Mouse (Mus musculus) stomach, postnatal 0 days (tissue): ENCODE measurements around the gene Rab14. TPM values are rescaled to one million over a fixed set of nuclear protein-coding genes. Genes with fewer than 3 reads are reported as not detected.

Experiments used
- ATAC-seq: fragments of 200-750 bp; cut with Nextera tagmentation; 2 replicates; pipeline ENCODE4 v1.8.0; 2017; ENCODE audit not compliant: low FRiP score, low TSS enrichment
- DNase-seq: peaks from one replicate; pipeline ENCODE4 v3.0.0-alpha.2; 2016; ENCODE audit warnings: low spot score
- H3K27ac ChIP-seq: fragments of 300-500 bp; sonication (generic); replicated peaks from 2 replicates; pipeline ENCODE4 v1.5.1; 2014; ENCODE audit warnings: mild to moderate bottlenecking, control low read depth
- H3K27me3 ChIP-seq: fragments of 300-500 bp; sonication (generic); 2 replicates; pipeline ENCODE4 v1.6.1; 2014; ENCODE audit warnings: low read length; ENCODE audit not compliant: control insufficient read depth, insufficient read depth
- H3K36me3 ChIP-seq: fragments of 300-500 bp; sonication (generic); 2 replicates; pipeline ENCODE4 v1.6.1; 2014; ENCODE audit warnings: low read length, mixed read lengths; ENCODE audit not compliant: control insufficient read depth, insufficient read depth
- H3K4me1 ChIP-seq: fragments of 300-500 bp; sonication (generic); replicated peaks from 2 replicates; pipeline ENCODE4 v1.6.1; 2014; ENCODE audit warnings: antibody characterized with exemption; ENCODE audit not compliant: control insufficient read depth, insufficient read depth
- H3K4me2 ChIP-seq: fragments of 300-500 bp; sonication (generic); replicated peaks from 2 replicates; pipeline ENCODE4 v1.6.1; 2014; ENCODE audit warnings: low read depth, mild to moderate bottlenecking, control low read depth, moderate library complexity
- H3K4me3 ChIP-seq: fragments of 300-500 bp; sonication (generic); 2 replicates; pipeline ENCODE4 v1.5.1; 2014; ENCODE audit warnings: low read depth, low read length, control low read depth
- H3K9ac ChIP-seq: fragments of 300-500 bp; sonication (generic); 2 replicates; pipeline ENCODE4 v1.6.1; 2014; ENCODE audit warnings: mild to moderate bottlenecking, low read length, control low read depth, mixed read lengths
- H3K9me3 ChIP-seq: fragments of 300-500 bp; sonication (generic); 2 replicates; pipeline ENCODE4 v1.6.1; 2016; ENCODE audit warnings: low read length; ENCODE audit not compliant: control insufficient read depth
- CTCF ChIP-seq: IDR thresholded peaks from 2 replicates; pipeline ENCODE4 v1.5.1; 2016; ENCODE audit warnings: antibody characterized with exemption, low read depth, mild to moderate bottlenecking, moderate library complexity
- EP300 ChIP-seq: optimal IDR thresholded peaks from 2 replicates; pipeline ENCODE3; 2016; ENCODE audit warnings: antibody characterized with exemption
- WGBS: fragments of 180-500 bp; shearing (Covaris S2); extraction: QIAGEN DNeasy Blood & Tissue Kit; methylation state at CpG from one replicate; pipeline ENCODE4 v1.1.7; 2014; 5-methylcytosine and 5-hydroxymethylcytosine counted together
- polyA plus RNA-seq: library from polyadenylated mRNA; unstranded; fragments of >200 nt; fragmentation: Nextera tagmentation; extraction: Ambion mirVana; gene quantifications from 2 replicates; pipeline ENCODE4 v1.2.1, GENCODE M21; 2015

Gene Rab14
- polyA plus RNA-seq, 1 experiment from 2014 or later: 350 TPM

DNA sequence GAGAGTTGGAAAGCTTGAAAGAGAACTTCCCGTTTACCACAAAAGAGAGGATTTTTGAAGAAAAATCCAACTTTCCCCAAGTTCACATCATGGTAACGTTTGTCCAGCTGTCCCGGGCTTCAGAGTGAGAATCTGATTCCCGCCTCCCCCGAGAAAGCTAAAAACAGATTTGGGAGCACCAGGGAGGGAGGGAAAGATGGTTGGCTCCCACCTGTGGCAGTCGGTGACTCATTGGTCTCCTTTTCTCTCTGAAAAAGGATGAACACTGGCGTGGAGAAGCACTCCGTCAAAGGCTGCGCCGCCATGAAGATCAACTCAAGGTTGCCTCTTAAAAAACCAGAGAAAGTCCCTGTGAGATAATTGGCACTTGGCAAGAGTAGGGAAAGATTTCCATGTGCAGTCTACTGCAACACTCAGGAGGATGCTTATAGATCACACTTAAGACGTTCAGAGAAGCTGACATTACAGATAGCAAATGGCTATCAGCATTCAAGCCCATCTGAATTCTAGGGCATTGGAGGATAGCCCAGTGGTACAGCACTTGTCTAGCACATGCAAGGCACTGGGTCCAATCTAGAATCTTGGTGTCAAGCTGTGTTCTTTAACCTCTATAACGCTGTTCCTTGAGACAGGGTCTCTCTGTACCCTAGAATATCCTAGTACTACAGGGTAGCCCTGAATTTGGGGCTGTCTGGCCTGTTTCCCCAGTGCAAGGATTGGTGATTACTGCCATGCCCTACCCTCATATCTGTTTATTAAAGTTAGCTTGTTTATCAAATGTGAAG, 25.4 kb downstream of the Rab14 start:
- Histone ChIP-seq H3K27ac (no peak overlapping the region), H3K4me1 (no peaks in the 10 kb centered on the region), H3K27me3 (no peaks in the 10 kb centered on the region), H3K4me3 (no peak overlapping the region), H3K36me3 (peaks cover 38% of the 10 kb centered on the region), H3K9ac (no peak overlapping the region), H3K9me3 (no peaks in the 10 kb centered on the region), H3K4me2 (no peak overlapping the region)
- DNase-seq (no peak), ATAC-seq (no peak)
- 88% methylated on average over 12 of the region's 12 CpGs for WGBS
- no peak for TF ChIP-seq EP300
- TF ChIP-seq CTCF: no peak

DNA sequence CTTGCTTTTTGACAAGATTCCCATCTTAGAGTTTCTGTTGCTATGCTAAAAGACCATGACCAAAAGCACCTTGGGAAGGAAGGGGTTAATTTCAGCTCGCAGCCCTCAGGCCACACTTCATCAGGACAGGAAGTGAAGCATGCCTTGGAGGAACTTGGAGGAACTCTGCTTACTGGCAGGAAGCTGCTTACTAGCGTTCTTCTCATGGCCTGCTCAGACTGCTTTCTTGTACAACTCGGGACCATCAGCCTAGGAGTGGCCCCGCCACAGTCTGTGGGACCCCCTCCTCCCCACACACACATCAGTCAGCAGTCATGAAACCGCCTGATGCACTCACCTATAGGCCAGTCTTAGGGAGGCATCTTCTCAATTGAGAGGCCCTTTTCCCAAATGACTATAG, 26.8 kb downstream of the Rab14 start:
- ATAC-seq: no peak
- TF ChIP-seq EP300 (no peak), CTCF (no peak)
- no peaks in the 10 kb centered on the region for H3K4me1 ChIP-seq
- DNase-seq: no peak
- H3K4me2 ChIP-seq: no peak overlapping the region
- peak overlapping the region; percentile 61; the same call in 1 of the 2 replicates for H3K27ac ChIP-seq
- H3K36me3 ChIP-seq: peaks cover 38% of the 10 kb centered on the region
- H3K27me3 ChIP-seq: no peaks in the 10 kb centered on the region
- 38% methylated on average over 5 of the region's 5 CpGs for WGBS
- no peak overlapping the region for H3K4me3 ChIP-seq
- H3K9ac ChIP-seq: no peak overlapping the region
- no peaks in the 10 kb centered on the region for H3K9me3 ChIP-seq

DNA sequence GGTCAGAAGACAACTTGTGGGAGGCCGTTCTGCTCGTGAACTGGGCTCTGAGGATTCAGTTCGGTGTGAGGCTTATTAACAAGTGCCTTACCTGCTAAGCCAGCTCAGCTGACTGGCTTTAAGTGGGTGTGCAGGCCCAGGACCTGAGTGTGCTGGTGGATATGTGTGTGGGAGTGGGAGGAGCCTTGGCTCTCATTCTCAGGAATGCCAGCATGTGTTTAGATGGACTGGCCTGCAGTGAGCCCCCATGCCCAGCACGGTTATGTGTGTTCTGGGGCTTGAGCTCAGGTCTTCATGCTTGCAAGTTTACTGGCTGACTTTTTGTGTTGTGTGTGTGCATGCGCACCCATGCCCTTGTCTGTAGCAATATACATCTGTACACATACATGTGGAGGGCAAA, 27.3 kb downstream of the Rab14 start:
- H3K36me3 ChIP-seq: peaks cover 38% of the 10 kb centered on the region
- H3K27ac ChIP-seq: no peak overlapping the region
- H3K4me1 ChIP-seq: no peaks in the 10 kb centered on the region
- TF ChIP-seq CTCF: no peak
- ATAC-seq (no peak), DNase-seq (no peak)
- no peak overlapping the region for H3K4me2 ChIP-seq
- 94% methylated on average over 5 of the region's 5 CpGs for WGBS
- H3K27me3 ChIP-seq: no peaks in the 10 kb centered on the region
- H3K9me3 ChIP-seq: no peaks in the 10 kb centered on the region
- H3K4me3 ChIP-seq: no peak overlapping the region
- no peak overlapping the region for H3K9ac ChIP-seq

DNA sequence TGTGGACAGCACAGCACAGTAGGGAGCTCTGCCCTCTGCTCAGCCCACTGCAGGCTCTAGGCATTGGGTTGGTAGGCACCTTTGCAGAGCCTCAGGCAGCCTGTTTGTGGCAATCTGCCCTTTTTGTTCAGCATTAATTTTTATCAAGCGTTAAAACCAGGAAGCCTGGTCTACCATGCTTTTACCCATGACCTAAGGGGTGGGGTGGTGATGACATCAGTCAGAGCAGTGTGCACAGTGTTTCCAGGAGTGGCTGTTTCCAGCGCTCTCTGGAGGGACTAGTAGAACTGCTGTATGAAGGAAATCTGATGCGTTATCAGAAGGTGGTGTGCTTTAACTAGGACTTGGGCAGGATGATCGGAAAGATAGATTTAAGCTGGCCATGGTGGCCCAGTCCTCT, 28.7 kb downstream of the Rab14 start:
- Histone ChIP-seq H3K27ac (peak overlapping the region; percentile 63), H3K36me3 (peaks cover 40% of the 10 kb centered on the region), H3K4me1 (no peaks in the 10 kb centered on the region), H3K27me3 (no peaks in the 10 kb centered on the region), H3K4me2 (no peak overlapping the region), H3K4me3 (no peak overlapping the region), H3K9ac (no peak overlapping the region), H3K9me3 (no peaks in the 10 kb centered on the region)
- 72% methylated on average over 4 of the region's 4 CpGs for WGBS
- ATAC-seq (peak; percentile 91), DNase-seq (peak; percentile 69)
- TF ChIP-seq EP300 (no peak), CTCF (no peak)

DNA sequence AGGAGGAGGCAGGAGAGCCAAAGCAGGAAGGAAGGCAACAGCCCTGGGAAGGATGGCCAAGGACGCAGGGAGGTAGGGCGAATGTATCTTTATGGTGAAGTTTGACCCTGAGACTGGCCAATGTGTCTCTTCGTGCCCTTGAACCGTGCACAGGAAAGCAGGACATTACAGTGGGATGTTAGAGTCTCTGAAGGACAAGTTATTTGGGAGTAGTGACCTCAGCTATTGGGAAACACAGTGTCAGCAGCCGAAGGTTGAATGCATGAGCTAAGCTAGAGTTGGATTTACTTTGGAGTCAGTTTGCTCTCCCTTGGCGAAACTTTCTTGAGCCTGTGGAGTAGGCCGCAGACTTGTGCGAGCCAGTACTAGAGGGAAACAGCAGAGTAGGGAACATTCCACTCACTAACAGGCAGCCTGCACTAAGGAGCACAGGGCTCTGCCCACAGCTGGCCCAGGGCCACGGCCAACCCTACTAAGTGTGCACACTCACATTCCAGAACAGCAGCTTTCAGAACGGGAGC, 29.5 kb downstream of the Rab14 start:
- Histone ChIP-seq H3K27me3 (no peaks in the 10 kb centered on the region), H3K36me3 (peaks cover 46% of the 10 kb centered on the region), H3K27ac (peak overlapping the region; percentile 63), H3K4me1 (no peaks in the 10 kb centered on the region), H3K9ac (no peak overlapping the region), H3K4me2 (no peak overlapping the region), H3K4me3 (no peak overlapping the region), H3K9me3 (no peaks in the 10 kb centered on the region)
- TF ChIP-seq EP300 (no peak), CTCF (no peak)
- peak; percentile 79 for DNase-seq
- WGBS: 71% methylated on average over 10 of the region's 10 CpGs
- peak; percentile 84 for ATAC-seq

DNA sequence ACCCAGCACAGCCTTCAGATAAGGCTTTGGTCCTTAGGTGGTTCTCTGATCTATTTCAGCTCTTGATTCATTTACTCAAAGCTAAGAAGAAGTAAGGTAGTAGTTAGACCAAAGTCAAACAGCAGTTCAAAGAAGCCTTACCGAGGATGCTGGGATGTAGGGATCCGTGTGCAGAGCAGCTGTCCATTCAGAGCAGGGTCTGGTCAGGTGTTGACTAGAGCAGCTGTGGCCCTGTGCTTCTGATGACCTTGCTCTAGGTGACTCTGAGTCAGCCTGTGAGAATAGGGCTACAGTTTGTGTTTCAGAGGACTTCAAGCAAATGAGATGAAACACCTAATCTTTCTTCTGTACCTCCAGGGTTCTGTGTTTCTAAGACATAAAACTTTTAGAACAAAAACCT, 31.5 kb downstream of the Rab14 start:
- Histone ChIP-seq H3K36me3 (peaks cover 39% of the 10 kb centered on the region), H3K9me3 (no peaks in the 10 kb centered on the region), H3K4me3 (no peak overlapping the region), H3K27ac (no peak overlapping the region), H3K4me2 (no peak overlapping the region), H3K27me3 (no peaks in the 10 kb centered on the region), H3K9ac (no peak overlapping the region), H3K4me1 (no peaks in the 10 kb centered on the region)
- TF ChIP-seq CTCF: no peak
- no peak for TF ChIP-seq EP300
- 90% methylated on average over 2 of the region's 2 CpGs for WGBS
- DNase-seq (no peak), ATAC-seq (no peak)
